Mouse (Mus musculus): ENCODE data around the gene Tbc1d9b. TPM values are rescaled to one million over a fixed set of nuclear protein-coding genes. Genes with fewer than 3 reads are reported as not detected.
"Not testable (repeated sequence)": the region's sequence is repeated elsewhere in the genome, so short reads cannot be mapped to it uniquely, and the experiment has no call there.

Gene Tbc1d9b
- polyA plus RNA-seq, 1 experiment from 2014 or later = 45.6 TPM

DNA sequence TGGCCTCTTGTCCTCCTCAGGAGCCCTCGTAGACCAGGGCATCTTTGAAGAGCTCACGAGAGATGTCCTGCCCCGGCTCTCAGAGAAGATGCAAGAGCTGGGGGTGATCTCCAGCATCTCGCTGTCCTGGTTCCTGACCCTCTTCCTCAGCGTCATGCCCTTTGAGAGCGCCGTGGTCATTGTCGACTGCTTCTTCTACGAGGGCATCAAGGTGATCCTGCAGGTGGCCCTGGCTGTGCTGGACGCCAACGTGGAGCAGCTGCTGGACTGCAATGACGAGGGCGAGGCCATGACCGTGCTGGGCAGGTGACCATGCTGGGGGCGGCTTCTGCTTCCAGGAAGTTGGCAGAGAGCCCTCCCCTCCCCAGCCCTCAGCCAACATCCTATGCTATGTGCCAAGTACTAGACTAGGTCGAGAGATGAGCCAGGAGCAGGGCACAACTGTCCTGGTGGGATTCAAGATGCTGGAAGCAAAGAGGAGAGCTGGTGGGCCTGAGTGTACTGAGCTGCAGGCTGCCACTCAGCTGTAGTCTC, 25.6 kb downstream of the Tbc1d9b start:
- peaks cover 98% of the 10 kb centered on the region for H3K36me3 ChIP-seq

GRCm38 (mm10) chr11:50158346-50158745, 27.1 kb downstream of the Tbc1d9b start:
- Histone ChIP-seq H3K36me3 (peaks cover 98% of the 10 kb centered on the region), H3K4me1 (replicated peaks) (no peaks in the 10 kb centered on the region), H3K27me3 (no peaks in the 10 kb centered on the region), H3K4me2 (no peak overlapping the region), H3K9ac (replicated peaks) (no peak overlapping the region), H3K9me3 (no peaks in the 10 kb centered on the region), H3K4me3 (replicated peaks) (no peak overlapping the region), H3K27ac (no peak overlapping the region)
- ATAC-seq (ENCODE audit: insufficient number of reproducible peaks, insufficient read depth, low FRiP score, low TSS enrichment, low read depth) = no peak
- WGBS = 90% methylated on average over 7 of the region's 7 CpGs

More for the DNA sequence above, 25.6 kb downstream of the Tbc1d9b start:
- no peaks in the 10 kb centered on the region for H3K9me3 ChIP-seq
- H3K27ac ChIP-seq = no peak overlapping the region
- no peak for ATAC-seq (ENCODE audit: insufficient number of reproducible peaks, insufficient read depth, low FRiP score, low TSS enrichment, low read depth)
- no peaks in the 10 kb centered on the region for H3K4me1 ChIP-seq (replicated peaks)
- no peak overlapping the region for H3K4me2 ChIP-seq
- H3K9ac ChIP-seq (replicated peaks) = no peak overlapping the region
- WGBS = 93% methylated on average over 16 of the region's 16 CpGs
- H3K27me3 ChIP-seq = no peaks in the 10 kb centered on the region
- H3K4me3 ChIP-seq (replicated peaks) = no peak overlapping the region

- no peak overlapping the region for H3K4me3 ChIP-seq (replicated peaks)
- 85% methylated on average over 4 of the region's 4 CpGs for WGBS
- H3K36me3 ChIP-seq = peaks cover 98% of the 10 kb centered on the region
- ATAC-seq (ENCODE audit: insufficient number of reproducible peaks, insufficient read depth, low FRiP score, low TSS enrichment, low read depth) = no peak
- no peaks in the 10 kb centered on the region for H3K9me3 ChIP-seq
- no peaks in the 10 kb centered on the region for H3K27me3 ChIP-seq
- no peak overlapping the region for H3K27ac ChIP-seq
- no peak overlapping the region for H3K4me2 ChIP-seq
- H3K4me1 ChIP-seq (replicated peaks) = no peaks in the 10 kb centered on the region
- H3K9ac ChIP-seq (replicated peaks) = no peak overlapping the region
Observed at GRCm38 (mm10) chr11:50159347-50159746, 28.2 kb downstream of the Tbc1d9b start.

GRCm38 (mm10) chr11:50161578-50162304, 30.5 kb downstream of the Tbc1d9b start:
- Histone ChIP-seq H3K9ac (replicated peaks) (no peak overlapping the region), H3K4me3 (replicated peaks) (no peak overlapping the region), H3K27me3 (no peaks in the 10 kb centered on the region), H3K36me3 (peaks cover 91% of the 10 kb centered on the region), H3K4me2 (no peak overlapping the region), H3K9me3 (no peaks in the 10 kb centered on the region), H3K4me1 (replicated peaks) (no peaks in the 10 kb centered on the region), H3K27ac (no peak overlapping the region)
- ATAC-seq (ENCODE audit: insufficient number of reproducible peaks, insufficient read depth, low FRiP score, low TSS enrichment, low read depth) = no peak; the same call in 1 of the 2 replicates
- WGBS = 64% methylated on average over 10 of the region's 10 CpGs

DNA sequence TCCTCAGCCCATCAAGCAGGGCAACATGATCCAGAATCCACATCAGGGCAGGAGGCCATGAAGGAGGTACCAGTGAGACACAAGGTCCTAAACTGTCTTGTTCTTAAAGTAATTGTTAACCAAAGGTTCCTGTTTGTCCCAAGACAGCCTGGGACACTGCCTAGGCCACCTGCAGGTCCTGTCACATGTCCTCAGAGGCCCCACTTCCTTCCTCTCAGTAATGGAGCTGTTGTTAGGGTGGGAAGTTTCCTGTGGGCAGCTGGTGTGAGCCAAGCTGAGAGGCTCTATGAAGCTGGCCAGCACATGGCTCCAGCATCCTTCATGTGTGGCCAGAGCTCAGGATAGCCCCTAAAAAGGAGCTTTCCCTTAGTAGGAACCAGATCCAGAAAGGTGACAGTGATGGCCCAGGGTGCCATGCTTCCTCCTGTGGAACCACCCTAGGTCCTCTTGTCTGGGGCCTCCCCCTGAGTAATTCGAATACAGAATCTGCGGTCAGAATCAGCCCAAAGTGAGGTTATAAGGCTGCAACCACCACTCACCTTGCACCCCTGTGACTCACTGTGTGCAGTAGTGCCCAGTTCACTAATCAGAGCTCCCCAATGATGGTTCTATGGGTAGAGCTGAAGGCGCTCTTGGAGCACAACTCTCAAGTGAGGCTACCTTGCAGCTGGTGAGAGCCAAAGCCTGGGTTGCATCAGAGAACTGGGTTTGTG, 31.3 kb downstream of the Tbc1d9b start:
- no peak for ATAC-seq (ENCODE audit: insufficient number of reproducible peaks, insufficient read depth, low FRiP score, low TSS enrichment, low read depth)
- Histone ChIP-seq H3K4me3 (replicated peaks) (no peak overlapping the region), H3K4me1 (replicated peaks) (no peaks in the 10 kb centered on the region), H3K9ac (replicated peaks) (no peak overlapping the region), H3K27me3 (no peaks in the 10 kb centered on the region), H3K4me2 (no peak overlapping the region), H3K27ac (no peak overlapping the region), H3K36me3 (peaks cover 87% of the 10 kb centered on the region), H3K9me3 (no peaks in the 10 kb centered on the region)
- WGBS = 87% methylated on average over 3 of the region's 3 CpGs

GRCm38 (mm10) chr11:50168352-50168751, 37.2 kb downstream of the Tbc1d9b start:
- Histone ChIP-seq H3K9ac (replicated peaks) (no peak overlapping the region), H3K4me2 (no peak overlapping the region), H3K36me3 (peaks cover 74% of the 10 kb centered on the region), H3K27ac (no peak overlapping the region), H3K9me3 (no peaks in the 10 kb centered on the region), H3K4me1 (replicated peaks) (no peaks in the 10 kb centered on the region), H3K4me3 (replicated peaks) (no peak overlapping the region), H3K27me3 (no peaks in the 10 kb centered on the region)
- WGBS = 90% methylated on average over 5 of the region's 5 CpGs
- ATAC-seq (ENCODE audit: insufficient number of reproducible peaks, insufficient read depth, low FRiP score, low TSS enrichment, low read depth) = no peak

- H3K4me2 ChIP-seq = peak within 1 kb of the TSS; percentile 65
- H3K4me3 ChIP-seq (replicated peaks) = peak within 1 kb of the TSS; percentile 73
- H3K4me1 ChIP-seq (replicated peaks); H3K27me3 ChIP-seq; H3K9me3 ChIP-seq: not testable (repeated sequence)
- 6% methylated on average over 19 of the region's 19 CpGs for WGBS
- peak within 1 kb of the TSS; percentile 77 for H3K9ac ChIP-seq (replicated peaks)
- peak; percentile 16; the same call in 1 of the 2 replicates for ATAC-seq (ENCODE audit: insufficient number of reproducible peaks, insufficient read depth, low FRiP score, low TSS enrichment, low read depth)
- peaks cover 55% of the 10 kb centered on the region for H3K36me3 ChIP-seq
- H3K27ac ChIP-seq = peak within 1 kb of the TSS; percentile 62; the same call in 1 of the 2 replicates
Observed at GRCm38 (mm10) chr11:50174111-50174729, 43.0 kb downstream of the Tbc1d9b start, which contains the start of gene Mrnip. Gene Mrnip, plus strand, starts transcription at chr11:50174444.

- WGBS = under 1% methylated on average over 27 of the region's 27 CpGs
- ATAC-seq (ENCODE audit: insufficient number of reproducible peaks, insufficient read depth, low FRiP score, low TSS enrichment, low read depth) = peak; percentile 98
- Histone ChIP-seq H3K27ac (peak overlapping the region; percentile 62; the same call in 1 of the 2 replicates), H3K4me3 (replicated peaks) (peak overlapping the region; percentile 73), H3K4me2 (peak overlapping the region; percentile 65), H3K9ac (replicated peaks) (peak overlapping the region; percentile 77), H3K9me3 (no peaks in the 10 kb centered on the region), H3K27me3 (no peaks in the 10 kb centered on the region), H3K36me3 (peaks cover 51% of the 10 kb centered on the region), H3K4me1 (replicated peaks) (peaks cover 5% of the 10 kb centered on the region)
Observed at GRCm38 (mm10) chr11:50174730-50175187, 43.6 kb downstream of the Tbc1d9b start.

- no peak overlapping the region for H3K4me3 ChIP-seq (replicated peaks)
- ATAC-seq (ENCODE audit: insufficient number of reproducible peaks, insufficient read depth, low FRiP score, low TSS enrichment, low read depth) = no peak
- no peaks in the 10 kb centered on the region for H3K9me3 ChIP-seq
- H3K27ac ChIP-seq = no peak overlapping the region
- H3K4me2 ChIP-seq = no peak overlapping the region
- H3K27me3 ChIP-seq = no peaks in the 10 kb centered on the region
- no peak overlapping the region for H3K9ac ChIP-seq (replicated peaks)
- H3K4me1 ChIP-seq (replicated peaks) = peaks cover 5% of the 10 kb centered on the region
- 84% methylated on average over 3 of the region's 3 CpGs for WGBS
- peaks cover 43% of the 10 kb centered on the region for H3K36me3 ChIP-seq
Observed at GRCm38 (mm10) chr11:50176351-50176750, 45.2 kb downstream of the Tbc1d9b start.

DNA sequence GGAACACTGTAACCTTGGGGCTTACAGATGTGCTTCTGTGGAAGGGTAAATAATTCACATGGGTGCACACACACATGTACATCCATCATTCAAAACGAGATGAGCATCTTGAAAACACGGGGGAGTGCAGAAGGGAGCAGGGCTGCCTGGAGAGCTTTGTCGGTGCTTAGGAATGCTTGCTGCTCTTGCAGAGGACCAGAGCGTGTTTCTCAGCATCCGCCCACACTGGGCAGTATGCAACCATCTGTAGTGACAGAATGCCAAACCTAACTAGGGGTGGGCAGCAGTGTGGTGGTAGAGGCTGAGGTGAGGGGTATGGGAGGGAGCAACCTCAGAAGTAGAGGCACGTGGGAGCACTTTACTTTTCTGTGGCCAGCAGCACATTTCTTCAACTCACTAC, 45.9 kb downstream of the Tbc1d9b start:
- no peak for ATAC-seq (ENCODE audit: insufficient number of reproducible peaks, insufficient read depth, low FRiP score, low TSS enrichment, low read depth)
- Histone ChIP-seq H3K4me1 (replicated peaks) (peaks cover 5% of the 10 kb centered on the region), H3K27me3 (no peaks in the 10 kb centered on the region), H3K9ac (replicated peaks) (no peak overlapping the region), H3K9me3 (no peaks in the 10 kb centered on the region), H3K4me3 (replicated peaks) (no peak overlapping the region), H3K36me3 (peaks cover 36% of the 10 kb centered on the region), H3K27ac (no peak overlapping the region), H3K4me2 (no peak overlapping the region)
- 82% methylated on average over 6 of the region's 6 CpGs for WGBS

Measured in limb, embryonic 12.5 days (tissue).